Mouse (Mus musculus): Measurements from ENCODE around the gene Frem1.

- TF ChIP-seq POLR2A (IDR thresholded peaks at IDR 0.05; ENCODE audit: borderline replicate concordance, extremely low read depth, insufficient read depth, insufficient read length, poor library complexity, severe bottlenecking) (no peak), CTCF (IDR thresholded peaks at IDR 0.05; ENCODE audit: borderline replicate concordance, extremely low read depth, insufficient read depth, insufficient read length) (no peak)
These were observed 156.9 kb downstream of the Frem1 start for GRCm38 (mm10) chr4:82895227-82895626.

All from brain, embryonic 14.5 days (tissue).